Mouse (Mus musculus) MEL (cell line): ENCODE measurements at regions not wholly inside any gene's neighbourhood (a gene's known extent, or its start where the extent isn't known, plus 50 kb on each side); places are given as distances from the start of the nearest gene placed in this dataset.

Experiments used
- CTCF ChIP-seq, 3 experiments: IDR thresholded peaks in 2 of 3; conservative IDR thresholded peaks in 1 of 3; 2 replicates each; pipeline ENCODE4 v1.5.1; 2011 to 2012; ENCODE audit warnings: low read length in 3 of 3, low read depth in 2 of 3, mild to moderate bottlenecking in 2 of 3, improper control_type of control experiment in 1 of 3, inconsistent platforms in 1 of 3, mixed read lengths in 1 of 3, moderate library complexity in 1 of 3; ENCODE audit not compliant: control insufficient read depth in 1 of 3, insufficient read depth in 1 of 3, poor library complexity in 1 of 3, severe bottlenecking in 1 of 3
- E2F4 ChIP-seq: IDR thresholded peaks from 2 replicates; pipeline ENCODE4 v1.6.1; 2011; ENCODE audit warnings: low read depth, low read length, improper control_type of control experiment, borderline replicate concordance
- EP300 ChIP-seq, 2 experiments: IDR thresholded peaks; 2 replicates each; pipeline ENCODE4 v1.6.1; 2011; ENCODE audit warnings: improper control_type of control experiment in 2 of 2, low read length in 2 of 2, low read depth in 1 of 2, mild to moderate bottlenecking in 1 of 2
- GABPA ChIP-seq: IDR thresholded peaks from 2 replicates; pipeline ENCODE4 v1.6.1; 2012; ENCODE audit warnings: low read depth, mild to moderate bottlenecking, inconsistent platforms, low read length, improper control_type of control experiment, moderate library complexity
- HCFC1 ChIP-seq: IDR thresholded peaks from 2 replicates; pipeline ENCODE4 v1.6.1; 2012; ENCODE audit warnings: low read depth, mild to moderate bottlenecking, inconsistent platforms, low read length, improper control_type of control experiment, moderate library complexity
- MAX ChIP-seq: IDR thresholded peaks from 2 replicates; pipeline ENCODE4 v1.6.1; 2011; ENCODE audit warnings: low read length, improper control_type of control experiment
- MAZ ChIP-seq: IDR thresholded peaks from 2 replicates; pipeline ENCODE4 v1.6.1; 2012; ENCODE audit warnings: low read depth, mild to moderate bottlenecking, inconsistent platforms, low read length, improper control_type of control experiment
- RAD21 ChIP-seq: IDR thresholded peaks from 2 replicates; pipeline ENCODE4 v1.6.1; 2011; ENCODE audit warnings: mild to moderate bottlenecking, low read depth, low read length, improper control_type of control experiment

- TF ChIP-seq CTCF (IDR thresholded peaks at IDR 0.05 in 2 of 3, conservative IDR thresholded peaks at IDR 0.05 in 1 of 3; ENCODE audit: control insufficient read depth in 1 of 3, insufficient read depth in 1 of 3, low read depth in 2 of 3, low read length in 3 of 3, poor library complexity in 1 of 3, severe bottlenecking in 1 of 3): no peak
- TF ChIP-seq MAX: no peak
- TF ChIP-seq E2F4: no peak
- TF ChIP-seq GABPA: no peak
- TF ChIP-seq EP300 (IDR thresholded peaks at IDR 0.05; ENCODE audit: low read depth in 1 of 2, low read length in 2 of 2): no peak
- no peak for TF ChIP-seq MAZ
- no peak for TF ChIP-seq RAD21
- TF ChIP-seq HCFC1: no peak
These were observed 1799.7 kb downstream of the Cntnap5b start for GRCm38 (mm10) chr1:101572256-101572655.
